8 mouse cellular contexts compared by ENCODE assay signal in genomic region chr8:26443041-26443440, GRCm38 (mm10).
DNase-seq lines count a peak whose midpoint lies in the region; ATAC-seq and TF ChIP-seq lines count a peak whose summit lies in the region.

No protein-coding gene starts in this region.

- no peak for TF ChIP-seq EP300 in stomach, postnatal 0 days (optimal IDR thresholded peaks at IDR 0.05)

- H3K36me3 ChIP-seq in hindbrain, embryonic 11.5 days (ENCODE audit: control insufficient read depth, insufficient read depth, low read length), result no peaks in the 10 kb centered on the region
- no peaks in the 10 kb centered on the region for H3K36me3 ChIP-seq in hindbrain, embryonic 16.5 days (ENCODE audit: control insufficient read depth, insufficient read depth, low read length)
- H3K36me3 ChIP-seq in stomach, postnatal 0 days (ENCODE audit: control insufficient read depth, insufficient read depth, low read length), result no peaks in the 10 kb centered on the region

- peak; percentile 83 for DNase-seq in hindbrain, embryonic 11.5 days (ENCODE audit: low spot score)
- peak; percentile 74 for DNase-seq in adrenal gland, adult 2 months
- peak; percentile 82 for DNase-seq in embryo, embryonic 10.5 days (ENCODE audit: low spot score)
- peak; percentile 84 to 88 for DNase-seq in heart, postnatal 14 days
- DNase-seq in left cerebral cortex, adult 2 months (ENCODE audit: extremely low spot score in 1 of 2, low spot score in 2 of 2), result peak; percentile 65 to 76
- DNase-seq in monocyte, adult 2 months (ENCODE audit: low read depth in 1 of 2, low spot score in 2 of 2), result peak; percentile 5 to 22
- peak; percentile 81 for DNase-seq in stomach, postnatal 0 days (ENCODE audit: low spot score)

- 43% methylated on average over 4 of the region's 4 CpGs for WGBS in hindbrain, embryonic 11.5 days
- 34% methylated on average over 4 of the region's 4 CpGs for WGBS in hindbrain, embryonic 16.5 days
- WGBS in stomach, postnatal 0 days, result 51% methylated on average over 4 of the region's 4 CpGs

- H3K4me1 ChIP-seq in hindbrain, embryonic 11.5 days (replicated peaks; ENCODE audit: control insufficient read depth, insufficient read depth, low read length), result no peaks in the 10 kb centered on the region
- peaks cover 18% of the 10 kb centered on the region for H3K4me1 ChIP-seq in hindbrain, embryonic 16.5 days (ENCODE audit: control insufficient read depth, insufficient read depth, low read depth, low read length)
- no peaks in the 10 kb centered on the region; the same call in 1 of the 2 replicates for H3K4me1 ChIP-seq in stomach, postnatal 0 days (replicated peaks; ENCODE audit: control insufficient read depth, insufficient read depth)

- no peak overlapping the region for H3K4me3 ChIP-seq in hindbrain, embryonic 11.5 days (ENCODE audit: low read depth, low read length)
- H3K4me3 ChIP-seq in hindbrain, embryonic 16.5 days (ENCODE audit: low read length), result no peak overlapping the region
- no peak overlapping the region for H3K4me3 ChIP-seq in left cerebral cortex, adult 2 months
- no peak overlapping the region for H3K4me3 ChIP-seq in stomach, postnatal 0 days (ENCODE audit: low read depth, low read length)

- no peak overlapping the region for H3K27ac ChIP-seq in hindbrain, embryonic 11.5 days (ENCODE audit: low read depth, low read length)
- no peak overlapping the region for H3K27ac ChIP-seq in hindbrain, embryonic 16.5 days (ENCODE audit: low read depth, low read length)
- H3K27ac ChIP-seq in left cerebral cortex, adult 2 months, result no peak overlapping the region
- no peak overlapping the region for H3K27ac ChIP-seq in stomach, postnatal 0 days (replicated peaks)

- no peak overlapping the region for H3K4me2 ChIP-seq in hindbrain, embryonic 11.5 days (replicated peaks; ENCODE audit: low read depth, low read length)
- no peak overlapping the region for H3K4me2 ChIP-seq in hindbrain, embryonic 16.5 days (ENCODE audit: low read length)
- H3K4me2 ChIP-seq in stomach, postnatal 0 days (replicated peaks; ENCODE audit: low read depth), result no peak overlapping the region

- no peak overlapping the region for H3K9ac ChIP-seq in hindbrain, embryonic 11.5 days (ENCODE audit: low read depth, low read length)
- H3K9ac ChIP-seq in hindbrain, embryonic 16.5 days (ENCODE audit: low read depth, low read length), result no peak overlapping the region
- H3K9ac ChIP-seq in stomach, postnatal 0 days (ENCODE audit: low read length), result no peak overlapping the region

- ATAC-seq in hindbrain, embryonic 11.5 days (ENCODE audit: low FRiP score), result no peak
- no peak for ATAC-seq in hindbrain, embryonic 16.5 days
- no peak for ATAC-seq in stomach, postnatal 0 days (ENCODE audit: low FRiP score, low TSS enrichment)

- no peaks in the 10 kb centered on the region for H3K9me3 ChIP-seq in hindbrain, embryonic 11.5 days (ENCODE audit: control insufficient read depth, low read length)
- no peaks in the 10 kb centered on the region for H3K9me3 ChIP-seq in hindbrain, embryonic 16.5 days (ENCODE audit: control insufficient read depth, low read length)
- H3K9me3 ChIP-seq in stomach, postnatal 0 days (ENCODE audit: control insufficient read depth, low read length), result no peaks in the 10 kb centered on the region

- TF ChIP-seq CTCF in left cerebral cortex, adult 2 months (IDR thresholded peaks at IDR 0.05), result peak; percentile 79
- TF ChIP-seq CTCF in stomach, postnatal 0 days (IDR thresholded peaks at IDR 0.05; ENCODE audit: low read depth), result peak; percentile 82

- intact Hi-C loops in heart, postnatal 14 days (cut with DNase I), result loop anchor here (2.0 to 5.0 kb wide), 4 partner anchors 61 to 539 kb away; no protein-coding TSS in a partner anchor
- intact Hi-C loops in left cerebral cortex, adult 2 months (cut with DNase I), result loop anchor here (1.0 to 5.0 kb wide), 4 partner anchors 63 to 539 kb away; no protein-coding TSS in a partner anchor

- H3K27me3 ChIP-seq in hindbrain, embryonic 11.5 days (ENCODE audit: control insufficient read depth, insufficient read depth, low read length), result no peaks in the 10 kb centered on the region
- H3K27me3 ChIP-seq in hindbrain, embryonic 16.5 days (replicated peaks; ENCODE audit: control insufficient read depth, insufficient read depth, low read length), result no peaks in the 10 kb centered on the region
- no peaks in the 10 kb centered on the region for H3K27me3 ChIP-seq in stomach, postnatal 0 days (ENCODE audit: control insufficient read depth, insufficient read depth, low read length)

Comparison
In these comparisons a context has a peak if more than half of its experiments do, and no peak if none do; other contexts are left out.
1. DNase-seq: peak in every context shown above with its lines; median percentile 86 in heart, postnatal 14 days; 83 in hindbrain, embryonic 11.5 days; 82 in embryo, embryonic 10.5 days; 81 in stomach, postnatal 0 days; 74 in adrenal gland, adult 2 months; 70 in left cerebral cortex, adult 2 months; 14 in monocyte, adult 2 months.